Mouse (Mus musculus) limb, embryonic 15.5 days (tissue): Measurements from ENCODE around the gene Ntn5. TPM values are rescaled to one million over a fixed set of nuclear protein-coding genes. Genes with fewer than 3 reads are reported as not detected.
A peak's percentile ranks its signal among the peaks of the same experiment; 100 is the strongest.

Experiments
- ATAC-seq: fragments of 200-750 bp; cut with Nextera tagmentation; 2 replicates; pipeline ENCODE4 v1.8.0; 2017; ENCODE audit warnings: low read depth, moderate TSS enrichment; ENCODE audit not compliant: insufficient number of reproducible peaks, low FRiP score, low TSS enrichment
- H3K27ac ChIP-seq: fragments of 300-500 bp; sonication (generic); 2 replicates; pipeline ENCODE4 v1.5.1; 2015; ENCODE audit warnings: moderate library complexity, mild to moderate bottlenecking, inconsistent platforms
- H3K27me3 ChIP-seq: fragments of 300-500 bp; sonication (generic); 2 replicates; pipeline ENCODE4 v1.6.1; 2015; ENCODE audit warnings: inconsistent platforms
- H3K36me3 ChIP-seq: fragments of 300-500 bp; sonication (generic); 2 replicates; pipeline ENCODE4 v1.6.1; 2015; ENCODE audit warnings: inconsistent platforms
- H3K4me1 ChIP-seq: fragments of 300-500 bp; sonication (generic); 2 replicates; pipeline ENCODE4 v1.6.1; 2015; ENCODE audit warnings: inconsistent platforms
- H3K4me2 ChIP-seq: fragments of 300-500 bp; sonication (generic); 2 replicates; pipeline ENCODE4 v1.6.1; 2015; ENCODE audit warnings: mild to moderate bottlenecking, inconsistent platforms
- H3K4me3 ChIP-seq: fragments of 300-500 bp; sonication (generic); 2 replicates; pipeline ENCODE4 v1.5.1; 2015; ENCODE audit warnings: mild to moderate bottlenecking, inconsistent platforms
- H3K9ac ChIP-seq: fragments of 300-500 bp; sonication (generic); 2 replicates; pipeline ENCODE4 v1.6.1; 2015; ENCODE audit warnings: inconsistent platforms
- H3K9me3 ChIP-seq: fragments of 300-500 bp; sonication (generic); 2 replicates; pipeline ENCODE4 v1.6.1; 2016; ENCODE audit warnings: inconsistent platforms
- WGBS: fragments of 180-500 bp; shearing (Covaris S2); methylation state at CpG from one replicate; pipeline ENCODE4 v1.1.7; 2015; 5-methylcytosine and 5-hydroxymethylcytosine counted together
- polyA plus RNA-seq: library from polyadenylated mRNA; unstranded; fragments of >200 nt; fragmentation: Nextera tagmentation; extraction: Ambion mirVana; gene quantifications from 2 replicates; pipeline ENCODE4 v1.2.1, GENCODE M21; 2015

Gene Ntn5
- polyA plus RNA-seq, 1 experiment from 2014 or later: 0.50 TPM

- Histone ChIP-seq H3K9me3 (no peaks in the 10 kb centered on the region), H3K4me1 (peaks cover 53% of the 10 kb centered on the region), H3K4me3 (no peak overlapping the region), H3K27ac (no peak overlapping the region), H3K4me2 (no peak overlapping the region), H3K36me3 (no peaks in the 10 kb centered on the region), H3K9ac (no peak overlapping the region), H3K27me3 (peaks cover 24% of the 10 kb centered on the region)
- ATAC-seq: no peak
- 87% methylated on average over 11 of the region's 11 CpGs for WGBS
Measured at GRCm38 (mm10) chr7:45702316-45702715, 18.5 kb downstream of the Ntn5 start.

- Histone ChIP-seq H3K36me3 (no peaks in the 10 kb centered on the region), H3K4me2 (no peak overlapping the region), H3K4me1 (peaks cover 60% of the 10 kb centered on the region), H3K9me3 (no peaks in the 10 kb centered on the region), H3K9ac (no peak overlapping the region), H3K27ac (no peak overlapping the region), H3K4me3 (no peak overlapping the region), H3K27me3 (peaks cover 24% of the 10 kb centered on the region)
- WGBS: 89% methylated on average over 17 of the region's 17 CpGs
- ATAC-seq: no peak
Measured at GRCm38 (mm10) chr7:45702809-45703520, 19.1 kb downstream of the Ntn5 start.

DNA sequence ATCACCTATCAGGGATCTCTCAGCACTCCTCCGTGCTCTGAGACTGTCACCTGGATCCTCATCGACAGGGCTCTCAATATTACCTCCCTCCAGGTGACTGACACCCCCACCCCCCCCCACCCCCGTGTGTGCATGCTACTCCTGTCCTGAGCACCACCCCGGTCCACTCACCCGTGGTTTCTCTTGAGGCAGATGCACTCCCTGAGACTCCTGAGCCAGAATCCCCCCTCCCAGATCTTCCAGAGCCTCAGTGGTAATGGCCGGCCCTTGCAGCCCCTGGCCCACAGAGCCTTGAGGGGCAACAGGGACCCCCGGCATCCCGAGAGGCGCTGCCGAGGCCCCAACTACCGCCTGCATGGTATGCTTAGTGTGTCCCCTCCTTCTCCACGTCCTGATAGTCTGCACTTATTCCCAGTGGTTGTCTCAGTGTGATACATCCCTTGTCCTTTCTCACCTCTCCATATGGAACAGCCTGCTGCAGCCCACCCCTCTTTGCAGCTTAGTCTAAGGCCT lies 19.8 kb downstream of the Ntn5 start:
- H3K36me3 ChIP-seq: no peaks in the 10 kb centered on the region
- H3K4me1 ChIP-seq: peaks cover 66% of the 10 kb centered on the region
- ATAC-seq: no peak
- 38% methylated on average over 12 of the region's 12 CpGs for WGBS
- H3K4me2 ChIP-seq: peak overlapping the region; percentile 98
- peak overlapping the region; percentile 63 for H3K4me3 ChIP-seq
- peaks cover 21% of the 10 kb centered on the region for H3K27me3 ChIP-seq
- no peak overlapping the region for H3K9ac ChIP-seq
- peak overlapping the region; percentile 85 for H3K27ac ChIP-seq
- no peaks in the 10 kb centered on the region for H3K9me3 ChIP-seq

GRCm38 (mm10) chr7:45704046-45704559 lies 20.3 kb downstream of the Ntn5 start:
- Histone ChIP-seq H3K27ac (peak overlapping the region; percentile 85), H3K9ac (no peak overlapping the region), H3K36me3 (no peaks in the 10 kb centered on the region), H3K27me3 (peaks cover 16% of the 10 kb centered on the region), H3K4me2 (peak overlapping the region; percentile 98), H3K4me1 (peaks cover 71% of the 10 kb centered on the region), H3K9me3 (no peaks in the 10 kb centered on the region), H3K4me3 (peak overlapping the region; percentile 63)
- peak; percentile 30; the same call in 1 of the 2 replicates for ATAC-seq
- WGBS: under 1% methylated on average over 13 of the region's 13 CpGs

- ATAC-seq: peak; percentile 93
- Histone ChIP-seq H3K4me2 (peak within 1 kb of the TSS; percentile 98), H3K4me3 (peak within 1 kb of the TSS; percentile 63), H3K9ac (peak within 1 kb of the TSS; percentile 75), H3K27me3 (peaks cover 8% of the 10 kb centered on the region), H3K4me1 (peaks cover 63% of the 10 kb centered on the region), H3K9me3 (no peaks in the 10 kb centered on the region), H3K36me3 (peaks cover 7% of the 10 kb centered on the region), H3K27ac (peak within 1 kb of the TSS; percentile 91)
- under 1% methylated on average over 36 of the region's 36 CpGs for WGBS
Measured at GRCm38 (mm10) chr7:45704730-45705442, 21.1 kb downstream of the Ntn5 start, which contains the start of gene Dbp. Gene Dbp (plus strand): TSS chr7:45705088.

GRCm38 (mm10) chr7:45705443-45705864 lies 21.6 kb downstream of the Ntn5 start:
- 0% methylated on average over 21 of the region's 21 CpGs for WGBS
- Histone ChIP-seq H3K27me3 (peaks cover 2% of the 10 kb centered on the region), H3K9ac (peak overlapping the region; percentile 75; the same call in 1 of the 2 replicates), H3K4me1 (peaks cover 58% of the 10 kb centered on the region), H3K4me2 (peak overlapping the region; percentile 98), H3K9me3 (no peaks in the 10 kb centered on the region), H3K4me3 (peak overlapping the region; percentile 63), H3K27ac (peak overlapping the region; percentile 91), H3K36me3 (peaks cover 12% of the 10 kb centered on the region)
- no peak for ATAC-seq

DNA sequence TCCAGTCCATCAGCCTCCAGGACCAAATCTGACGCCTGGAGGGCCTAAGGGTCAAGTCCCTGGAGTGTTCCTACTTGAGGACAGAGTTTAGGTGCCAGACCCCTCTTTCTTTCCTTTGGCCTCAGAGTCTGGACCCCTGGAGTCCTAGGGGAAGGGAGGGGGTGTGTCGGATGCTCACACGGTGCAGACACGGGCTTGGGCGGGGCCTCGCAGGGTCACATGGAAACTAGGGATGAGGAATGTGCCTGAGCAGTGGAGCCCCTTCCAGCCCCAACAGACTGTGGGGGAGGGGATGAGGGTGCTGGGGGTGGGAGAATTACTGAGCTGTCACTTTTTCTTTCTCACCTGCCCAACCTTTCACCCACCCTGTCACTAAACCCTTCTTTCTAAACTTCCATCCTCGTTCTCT lies 22.1 kb downstream of the Ntn5 start:
- Histone ChIP-seq H3K27ac (peak overlapping the region; percentile 91), H3K9me3 (no peaks in the 10 kb centered on the region), H3K36me3 (peaks cover 16% of the 10 kb centered on the region)

GRCm38 (mm10) chr7:45706721-45707241 lies 23.0 kb downstream of the Ntn5 start:
- no peak for ATAC-seq
- H3K4me1 ChIP-seq: peaks cover 48% of the 10 kb centered on the region
- H3K9me3 ChIP-seq: no peaks in the 10 kb centered on the region
- no peaks in the 10 kb centered on the region for H3K27me3 ChIP-seq
- 1% methylated on average over 39 of the region's 45 CpGs for WGBS
- peak overlapping the region; percentile 75 for H3K9ac ChIP-seq
- H3K4me2 ChIP-seq: peak overlapping the region; percentile 98
- H3K36me3 ChIP-seq: peaks cover 25% of the 10 kb centered on the region
- H3K27ac ChIP-seq: peak overlapping the region; percentile 91
- peak overlapping the region; percentile 63 for H3K4me3 ChIP-seq

More for the DNA sequence above, 22.1 kb downstream of the Ntn5 start:
- peak overlapping the region; percentile 98 for H3K4me2 ChIP-seq
- WGBS: 3% methylated on average over 7 of the region's 7 CpGs
- peak overlapping the region; percentile 75 for H3K9ac ChIP-seq
- H3K4me1 ChIP-seq: peaks cover 55% of the 10 kb centered on the region
- peak overlapping the region; percentile 63 for H3K4me3 ChIP-seq
- ATAC-seq: no peak
- H3K27me3 ChIP-seq: no peaks in the 10 kb centered on the region

DNA sequence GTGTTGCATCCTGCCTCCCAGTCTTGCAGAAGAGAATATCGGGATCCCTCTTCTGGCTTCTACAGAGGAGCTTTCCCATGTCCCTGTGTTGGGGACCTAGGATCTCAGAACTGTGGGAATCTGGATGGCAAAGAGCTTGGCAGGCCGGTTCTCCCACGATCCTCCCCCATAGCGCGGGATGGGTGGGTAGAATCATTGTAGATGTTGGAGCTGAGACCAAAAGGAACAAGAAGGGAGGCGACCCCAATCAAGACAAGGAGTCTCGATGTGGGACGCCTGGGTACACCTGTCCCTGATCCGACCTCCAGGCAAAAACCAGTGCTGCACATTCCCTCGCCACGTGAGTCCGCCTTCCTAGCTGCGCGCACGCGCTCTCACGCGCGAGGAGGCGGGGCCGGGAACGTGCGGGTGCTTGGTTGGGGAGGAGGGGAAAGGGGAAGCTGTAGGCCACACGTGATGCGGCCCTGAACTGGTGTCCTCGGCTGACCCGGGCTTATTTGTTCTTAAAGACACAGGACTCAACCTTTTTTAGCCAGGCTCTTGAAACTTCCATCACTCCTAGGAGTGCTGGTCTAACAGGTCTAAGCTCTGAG lies 23.6 kb downstream of the Ntn5 start:
- peak overlapping the region; percentile 63 for H3K4me3 ChIP-seq
- H3K9me3 ChIP-seq: no peaks in the 10 kb centered on the region
- H3K4me1 ChIP-seq: peaks cover 51% of the 10 kb centered on the region
- WGBS: under 1% methylated on average over 27 of the region's 27 CpGs
- H3K9ac ChIP-seq: no peak overlapping the region
- no peaks in the 10 kb centered on the region for H3K27me3 ChIP-seq
- peaks cover 32% of the 10 kb centered on the region for H3K36me3 ChIP-seq
- peak overlapping the region; percentile 98 for H3K4me2 ChIP-seq
- peak overlapping the region; percentile 91 for H3K27ac ChIP-seq
- no peak for ATAC-seq

- Histone ChIP-seq H3K27me3 (no peaks in the 10 kb centered on the region), H3K27ac (peak overlapping the region; percentile 91; the same call in 1 of the 2 replicates), H3K36me3 (peaks cover 40% of the 10 kb centered on the region), H3K4me3 (peak overlapping the region; percentile 63; the same call in 1 of the 2 replicates), H3K9ac (no peak overlapping the region), H3K9me3 (no peaks in the 10 kb centered on the region), H3K4me1 (peaks cover 56% of the 10 kb centered on the region), H3K4me2 (peak overlapping the region; percentile 98)
- ATAC-seq: no peak
- 24% methylated on average over 13 of the region's 13 CpGs for WGBS
Measured at GRCm38 (mm10) chr7:45708221-45708761, 24.5 kb downstream of the Ntn5 start.

DNA sequence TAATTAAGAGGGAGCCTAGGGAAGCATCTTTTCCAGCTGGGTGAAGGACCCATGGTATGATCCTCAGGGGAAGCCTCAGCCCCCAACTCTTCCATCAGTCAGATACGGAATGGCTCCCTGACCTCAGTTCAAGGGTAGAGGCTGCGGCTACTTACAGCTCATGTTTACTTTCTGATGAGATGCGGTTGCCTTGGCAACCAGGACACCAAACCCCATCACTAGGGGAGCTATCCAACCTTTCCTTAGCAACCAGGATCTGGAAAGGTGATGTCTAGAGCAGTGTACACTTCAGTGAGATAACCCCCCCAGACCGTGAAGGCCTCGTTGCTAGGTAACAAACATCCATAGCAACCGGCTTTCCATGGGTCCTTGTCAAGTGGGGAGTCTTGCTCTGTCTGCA lies 25.2 kb downstream of the Ntn5 start:
- Histone ChIP-seq H3K4me2 (no peak overlapping the region), H3K9me3 (no peaks in the 10 kb centered on the region), H3K9ac (no peak overlapping the region), H3K4me3 (no peak overlapping the region), H3K4me1 (peaks cover 55% of the 10 kb centered on the region), H3K36me3 (peaks cover 45% of the 10 kb centered on the region), H3K27ac (no peak overlapping the region), H3K27me3 (no peaks in the 10 kb centered on the region)
- WGBS: 54% methylated on average over 6 of the region's 6 CpGs
- ATAC-seq: no peak
